Mouse (Mus musculus) retina, adult 2 months (tissue): ENCODE results near the gene Slc6a16.

Experiments used
- DNase-seq: peaks from one replicate; pipeline ENCODE4 v3.0.0-alpha.2; 2012; ENCODE audit warnings: low read depth, low spot score

Slc6a16 gene

GRCm38 (mm10) chr7:45216442-45217183, 24.3 kb upstream of the Slc6a16 start:
- no peak for DNase-seq

GRCm38 (mm10) chr7:45221680-45222079, 19.2 kb upstream of the Slc6a16 start:
- no peak for DNase-seq

GRCm38 (mm10) chr7:45224826-45225225, 16.1 kb upstream of the Slc6a16 start:
- DNase-seq = no peak

- no peak for DNase-seq
These were observed 14.5 kb upstream of the Slc6a16 start for GRCm38 (mm10) chr7:45226421-45226820.

- no peak for DNase-seq
These were observed 12.3 kb upstream of the Slc6a16 start for GRCm38 (mm10) chr7:45228548-45228947.

- DNase-seq = no peak
These were observed 11.8 kb upstream of the Slc6a16 start for GRCm38 (mm10) chr7:45229046-45229445.

- no peak for DNase-seq
These were observed 11.3 kb upstream of the Slc6a16 start for GRCm38 (mm10) chr7:45229459-45230203.

- DNase-seq = no peak
These were observed 9.7 kb upstream of the Slc6a16 start for GRCm38 (mm10) chr7:45231192-45231591.

GRCm38 (mm10) chr7:45231941-45232340, 8.9 kb upstream of the Slc6a16 start:
- no peak for DNase-seq

- DNase-seq = no peak
These were observed 8.0 kb upstream of the Slc6a16 start for GRCm38 (mm10) chr7:45232716-45233465.

GRCm38 (mm10) chr7:45233580-45234332, 7.1 kb upstream of the Slc6a16 start:
- no peak for DNase-seq

GRCm38 (mm10) chr7:45234333-45234841, 6.5 kb upstream of the Slc6a16 start:
- no peak for DNase-seq

GRCm38 (mm10) chr7:45234922-45235571, 5.8 kb upstream of the Slc6a16 start:
- DNase-seq = no peak

- DNase-seq = no peak
These were observed 5.2 kb upstream of the Slc6a16 start for GRCm38 (mm10) chr7:45235656-45236180.

GRCm38 (mm10) chr7:45237747-45238699, 2.9 kb upstream of the Slc6a16 start:
- DNase-seq = no peak

GRCm38 (mm10) chr7:45238723-45239496, 2.0 kb upstream of the Slc6a16 start, which contains the start of gene Cd37:
Gene Cd37 (minus strand): TSS chr7:45239115.
- no peak for DNase-seq

GRCm38 (mm10) chr7:45240109-45240508, 776 bp upstream of the Slc6a16 start:
- no peak for DNase-seq

- no peak for DNase-seq
These were observed 484 bp downstream of the Slc6a16 start for GRCm38 (mm10) chr7:45241389-45241749.

GRCm38 (mm10) chr7:45247666-45248065, 6.8 kb downstream of the Slc6a16 start:
- DNase-seq = no peak
